Mouse (Mus musculus) olfactory bulb, adult 2 months (tissue): ENCODE data around the gene Iqck.

Source experiments
- CTCF ChIP-seq: fragments of 200-500 bp; IDR thresholded peaks from 2 replicates; pipeline ENCODE4 v1.5.1; 2012; ENCODE audit warnings: low read depth, mild to moderate bottlenecking, low read length, moderate library complexity; ENCODE audit not compliant: insufficient read depth
- POLR2A ChIP-seq: fragments of 200-500 bp; IDR thresholded peaks from 2 replicates; pipeline ENCODE4 v1.6.1; 2012; ENCODE audit warnings: mild to moderate bottlenecking, low read depth, low read length, moderate library complexity; ENCODE audit not compliant: insufficient read depth

DNA sequence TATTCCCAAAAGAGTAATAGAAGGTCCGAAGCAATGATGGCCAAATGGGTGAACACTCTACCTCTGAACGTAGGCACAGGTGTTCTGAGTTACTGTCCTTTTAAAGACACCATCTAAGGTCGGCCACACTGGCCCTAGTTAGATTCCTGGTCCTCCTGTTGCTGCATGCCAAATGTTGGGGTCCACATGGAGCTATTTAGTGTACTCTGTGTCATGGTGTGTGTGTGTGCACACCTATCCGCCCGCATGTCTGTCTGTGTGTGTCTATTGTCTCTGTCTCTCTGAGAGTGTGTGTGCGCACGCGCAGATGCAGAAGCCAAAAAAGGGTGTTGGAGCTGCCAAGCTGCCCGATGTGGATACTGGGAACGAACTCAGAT is 121.6 kb downstream of the Iqck start:
- TF ChIP-seq POLR2A (no peak), CTCF (no peak)
